Mouse (Mus musculus): ENCODE data around the gene Cuta.

- TF ChIP-seq CTCF (IDR thresholded peaks at IDR 0.05; ENCODE audit: borderline replicate concordance, control insufficient read depth, extremely low read depth, insufficient read depth, low read length, poor library complexity) (no peak), POLR2A (IDR thresholded peaks at IDR 0.05; ENCODE audit: control insufficient read depth, extremely low read depth, insufficient read depth, low read length, poor library complexity) (no peak)
Observed at GRCm38 (mm10) chr17:26894342-26894741, 45.0 kb downstream of the Cuta start.

Measured in thymus, adult 2 months (tissue).